Mouse (Mus musculus): ENCODE data around the gene Frmd4a.

GRCm38 (mm10) chr2:4562373-4562772 lies 544.9 kb downstream of the Frmd4a start:
- no peak for TF ChIP-seq CTCF (IDR thresholded peaks at IDR 0.05; ENCODE audit: borderline replicate concordance, extremely low read depth, insufficient read depth, insufficient read length)
- no peak for TF ChIP-seq POLR2A (IDR thresholded peaks at IDR 0.05; ENCODE audit: borderline replicate concordance, extremely low read depth, insufficient read depth, insufficient read length, poor library complexity, severe bottlenecking)
